Mouse (Mus musculus) T-helper 2 cell (primary cell): ENCODE measurements around the gene Socs4.
"Not testable (repeated sequence)": the region's sequence is repeated elsewhere in the genome, so short reads cannot be mapped to it uniquely, and the experiment has no call there.

Experiments
- in situ Hi-C: fragments of 300-600 bp; cut with MboI, MseI; formaldehyde crosslinking; loops from one replicate; pipeline ENCODE4 v1.15.1; 2025; ENCODE audit warnings: high pct_unique_total_duplicates

Gene Socs4

DNA sequence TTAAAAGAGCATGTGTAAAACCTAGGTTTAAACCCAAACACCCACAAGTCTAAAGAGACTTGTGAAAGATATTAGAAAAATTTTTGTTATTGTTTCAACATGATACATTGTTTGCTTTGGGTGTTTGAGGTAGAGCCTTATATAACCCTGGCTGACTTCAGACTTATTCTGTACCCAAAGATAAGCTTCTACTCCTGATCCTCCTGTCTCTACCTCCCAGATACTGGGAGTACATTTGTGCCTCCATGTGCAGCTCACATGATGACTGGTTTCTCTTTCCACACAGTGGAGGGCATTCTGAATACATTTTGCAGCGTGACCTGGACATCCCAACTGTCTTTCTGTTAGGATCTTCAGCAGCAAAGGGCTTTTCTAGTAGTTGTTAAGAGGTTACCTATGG is 9.5 kb downstream of the Socs4 start:
- in situ Hi-C loops: no loop called here

DNA sequence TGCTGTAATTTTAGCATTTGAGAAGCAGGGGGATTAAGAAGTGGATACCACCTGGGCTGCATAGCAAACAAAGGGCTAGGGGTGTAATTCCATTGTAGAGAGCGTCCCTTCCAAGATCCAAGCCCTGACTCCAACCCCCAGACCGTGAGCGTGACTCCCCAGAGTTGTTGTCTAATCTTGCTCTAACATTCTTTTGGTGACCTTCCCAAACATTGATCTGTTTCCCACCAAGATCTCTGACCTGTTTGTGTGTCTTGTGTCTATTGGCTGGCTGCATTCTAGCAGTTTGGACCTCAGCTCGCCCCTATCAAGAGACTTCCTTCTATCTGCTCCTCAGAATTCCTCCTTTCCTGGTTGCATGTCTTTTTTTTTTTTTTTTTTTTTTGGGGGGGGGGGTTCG is 10.3 kb downstream of the Socs4 start:
- in situ Hi-C loops: no loop called here

DNA sequence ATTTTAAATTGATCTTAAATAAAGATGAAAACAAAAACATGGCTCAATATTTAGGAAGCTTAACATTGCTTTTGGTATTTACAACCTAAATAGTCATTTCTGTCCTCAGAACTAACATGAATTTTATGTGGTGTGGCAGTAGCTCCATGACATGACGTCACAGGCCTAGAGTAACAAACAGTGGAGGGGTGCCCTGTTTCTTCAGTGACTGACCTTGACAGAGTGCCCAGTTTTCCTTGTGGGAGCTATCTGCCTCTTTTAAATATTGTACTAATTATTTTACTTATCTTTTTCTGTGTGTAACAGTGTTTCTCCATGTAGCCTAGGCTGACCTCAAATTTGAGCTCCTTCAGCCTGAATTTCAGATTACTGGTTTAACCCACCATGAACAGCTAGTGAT is 15.0 kb downstream of the Socs4 start:
- in situ Hi-C loops: no loop called here

DNA sequence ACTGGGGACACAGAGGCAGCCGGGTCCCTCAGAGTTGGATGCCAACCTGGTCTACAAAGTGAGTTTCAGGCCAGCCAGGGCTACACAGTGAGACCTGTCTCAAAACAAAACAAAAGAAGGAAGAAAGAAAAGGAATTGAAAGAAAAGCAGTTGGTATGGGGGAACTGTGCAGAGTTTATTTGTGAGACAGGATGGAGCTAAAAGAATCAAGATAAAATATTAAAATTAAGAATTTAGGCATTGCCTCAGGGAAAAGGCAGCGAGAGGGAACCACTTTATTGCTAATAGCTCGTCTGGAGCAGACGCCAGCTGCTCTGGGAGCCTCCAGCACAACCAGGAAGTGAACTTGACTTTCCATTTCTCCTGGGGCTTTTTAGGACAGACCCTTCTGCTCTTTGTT is 17.4 kb downstream of the Socs4 start:
- in situ Hi-C loops: no loop called here

DNA sequence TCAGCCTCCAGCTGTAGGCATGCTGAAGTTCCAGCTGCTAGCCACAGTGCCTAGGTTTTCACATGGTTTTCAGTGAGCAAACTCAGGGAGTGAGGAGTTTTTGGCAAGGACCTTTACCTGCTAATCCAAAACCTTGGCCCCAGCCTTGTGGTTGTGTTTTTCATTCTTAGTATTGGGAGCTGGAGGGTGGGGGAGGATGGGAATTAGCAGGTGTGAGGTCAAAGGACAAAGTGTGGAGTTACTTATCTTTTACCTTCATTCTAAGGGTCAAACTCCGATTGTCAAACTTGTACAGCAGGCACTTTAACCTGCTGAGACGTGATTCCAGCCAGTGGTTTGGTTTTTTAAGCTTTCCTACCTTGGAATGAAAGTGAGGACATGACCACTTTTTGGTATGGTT is 19.5 kb downstream of the Socs4 start:
- in situ Hi-C loops: no loop called here

DNA sequence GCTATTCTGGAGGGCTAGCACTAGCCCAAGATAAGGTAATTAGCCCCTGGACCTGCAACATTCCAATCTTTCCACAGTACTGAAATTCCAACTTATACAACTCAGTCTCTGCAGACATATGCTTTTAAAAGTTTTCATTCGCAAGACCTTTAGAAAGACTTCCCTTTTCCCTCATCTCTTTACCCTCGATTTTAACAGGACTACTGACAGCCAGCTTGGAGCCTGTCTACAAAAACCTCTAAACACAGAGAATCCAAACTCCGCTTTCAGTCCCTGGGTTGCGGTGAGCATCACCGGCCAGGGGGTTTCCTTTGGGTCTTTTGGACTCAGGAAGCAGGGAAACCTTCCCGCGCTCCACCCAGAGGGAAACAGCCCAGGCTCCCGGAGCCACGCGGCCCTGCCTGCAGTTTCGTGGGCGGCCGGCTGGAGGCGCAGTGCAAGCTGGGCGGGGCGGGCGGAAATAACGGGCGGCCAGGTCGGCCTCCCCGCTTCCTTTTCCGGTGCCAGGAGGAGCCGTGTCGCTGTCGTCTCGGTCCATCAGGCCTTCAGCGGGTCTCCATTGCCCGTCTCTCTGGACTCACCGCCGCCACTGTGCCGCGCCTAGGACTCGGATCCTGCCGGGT is 21.2 kb downstream of the Socs4 start, which contains the start of gene Mapk1ip1l:
Gene Mapk1ip1l (plus strand): TSS at position 482 of the 623 bp plus-strand sequence.
- in situ Hi-C loops: no loop called here

DNA sequence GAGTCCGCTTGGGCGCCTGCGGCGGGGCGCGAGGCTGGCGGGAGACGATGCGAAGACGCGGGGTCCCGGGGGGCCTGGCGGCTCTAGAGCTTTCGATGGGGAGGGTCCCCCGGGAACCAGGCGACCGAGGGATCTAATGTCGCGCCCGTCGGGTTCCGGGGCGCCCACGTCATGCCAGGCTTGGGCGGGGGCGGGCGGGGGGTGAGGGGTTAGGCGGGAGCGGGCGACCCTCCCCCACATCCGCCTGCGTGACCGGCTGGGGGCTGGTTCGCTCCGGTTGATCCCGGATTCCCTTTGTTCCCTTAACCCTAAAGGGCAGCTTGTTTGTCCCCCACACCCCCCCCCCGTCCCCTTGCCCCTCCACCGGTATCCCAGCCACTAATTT is 21.7 kb downstream of the Socs4 start:
- in situ Hi-C loops: no loop called here

DNA sequence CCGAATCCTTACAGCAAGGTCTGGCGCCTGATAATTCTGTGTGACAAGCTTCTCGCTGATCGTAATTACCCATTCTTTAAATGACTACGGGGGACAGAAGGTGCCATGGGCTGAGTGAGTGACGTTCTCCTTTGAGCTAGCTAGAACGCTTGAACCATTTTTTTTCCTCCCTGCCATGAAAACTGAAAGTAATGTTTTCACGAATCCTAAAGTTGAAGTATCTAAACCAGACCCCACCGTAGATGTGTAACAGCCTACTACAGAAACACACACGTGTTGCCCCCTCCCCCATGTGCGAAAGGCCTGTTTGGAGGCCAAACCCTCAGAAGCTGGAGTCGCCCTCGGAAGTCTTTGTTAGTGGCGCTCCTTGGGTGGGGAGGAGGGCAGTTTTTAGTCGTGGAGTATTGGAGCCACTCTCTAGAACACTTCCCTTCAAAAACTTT is 22.1 kb downstream of the Socs4 start:
- in situ Hi-C loops: no loop called here

DNA sequence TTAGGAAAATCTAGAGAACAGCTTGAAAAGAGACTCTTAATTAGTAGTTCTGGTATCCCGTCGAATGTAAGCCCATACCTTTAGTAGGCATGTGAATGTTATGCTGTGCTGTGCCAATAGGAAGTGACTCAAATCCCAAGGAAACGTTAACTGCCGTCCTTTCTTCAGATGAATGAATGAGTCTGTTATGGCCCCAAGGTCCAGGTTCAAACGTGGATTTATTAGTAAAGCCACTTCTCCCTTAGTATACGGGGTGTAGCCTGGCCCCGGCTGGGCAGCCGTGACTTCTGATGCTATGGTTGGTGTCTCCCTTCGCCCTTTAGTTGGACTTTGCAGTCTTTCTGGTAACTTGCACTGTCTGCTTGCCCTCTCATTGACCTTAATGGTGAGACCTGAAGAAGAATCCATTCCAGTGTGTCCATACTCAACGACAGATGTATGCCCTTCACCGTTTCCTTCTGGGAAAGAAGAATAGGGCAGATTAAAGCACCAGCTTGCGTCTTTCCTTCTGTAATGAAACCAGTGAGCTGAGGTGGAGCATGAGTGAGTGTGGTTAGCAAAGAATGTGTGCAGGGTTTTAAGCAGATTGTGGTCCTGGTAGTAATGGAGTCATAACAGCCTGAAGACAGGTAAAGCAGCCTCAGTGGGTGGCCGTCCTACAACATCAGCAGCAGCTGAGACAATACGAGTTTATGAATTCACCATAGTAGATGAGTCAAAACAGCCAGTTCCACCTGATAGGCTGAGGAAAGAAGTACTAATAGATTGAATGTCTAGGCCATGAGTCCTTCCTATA is 26.4 kb downstream of the Socs4 start:
- in situ Hi-C loops: no loop called here

DNA sequence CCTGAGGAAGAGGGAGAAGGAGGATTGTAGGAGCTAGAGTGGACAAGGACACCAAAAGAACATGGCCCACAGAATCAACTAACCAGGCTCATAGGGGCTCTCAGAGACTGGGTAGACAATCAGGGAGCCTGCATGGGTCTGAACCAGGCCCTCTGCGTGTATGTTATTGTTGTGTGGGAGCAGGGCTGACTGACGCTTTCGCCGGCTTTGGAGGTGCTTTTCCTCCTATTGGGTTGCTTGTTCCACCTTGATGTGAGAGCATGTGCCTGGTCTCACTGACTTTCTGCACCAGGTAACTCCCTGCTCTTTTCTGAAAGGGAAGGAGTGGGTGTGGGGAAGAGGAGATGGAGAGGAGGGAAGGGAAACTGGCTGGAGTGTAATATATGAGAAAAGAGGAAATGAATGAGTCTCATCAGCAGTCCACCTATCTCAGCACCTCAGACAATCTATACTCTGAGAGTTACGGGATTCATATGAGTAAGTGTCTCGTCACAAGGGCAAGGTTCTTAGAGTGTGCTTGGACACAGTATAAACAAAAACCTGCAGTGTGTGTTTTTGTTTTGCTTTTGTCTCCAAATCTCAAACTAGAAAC is 28.2 kb downstream of the Socs4 start:
- in situ Hi-C loops: loop anchor here (5.0 kb wide), 1 partner anchor 38 kb away; no protein-coding TSS in a partner anchor

DNA sequence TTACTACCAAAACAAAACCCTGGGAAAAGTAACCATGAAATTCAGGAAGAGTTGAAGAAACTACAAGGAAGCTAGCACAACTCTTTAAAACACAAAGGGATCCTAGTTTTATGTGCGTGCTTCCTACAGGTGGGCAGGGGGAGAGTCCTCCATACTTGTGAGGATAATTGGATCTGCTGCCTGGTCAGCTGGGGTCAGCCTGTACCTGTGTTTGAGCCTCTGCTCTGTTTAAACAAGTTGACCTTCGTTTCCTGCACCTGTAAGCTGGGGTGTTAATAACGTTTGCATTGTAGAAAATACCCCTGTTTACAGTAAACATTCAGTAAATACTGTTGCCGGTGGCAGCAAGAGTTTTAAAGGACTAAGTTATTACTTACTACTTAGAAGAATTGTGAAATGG is 29.2 kb downstream of the Socs4 start:
- in situ Hi-C loops: loop anchor here (5.0 kb wide), 1 partner anchor 39 kb away; no protein-coding TSS in a partner anchor

DNA sequence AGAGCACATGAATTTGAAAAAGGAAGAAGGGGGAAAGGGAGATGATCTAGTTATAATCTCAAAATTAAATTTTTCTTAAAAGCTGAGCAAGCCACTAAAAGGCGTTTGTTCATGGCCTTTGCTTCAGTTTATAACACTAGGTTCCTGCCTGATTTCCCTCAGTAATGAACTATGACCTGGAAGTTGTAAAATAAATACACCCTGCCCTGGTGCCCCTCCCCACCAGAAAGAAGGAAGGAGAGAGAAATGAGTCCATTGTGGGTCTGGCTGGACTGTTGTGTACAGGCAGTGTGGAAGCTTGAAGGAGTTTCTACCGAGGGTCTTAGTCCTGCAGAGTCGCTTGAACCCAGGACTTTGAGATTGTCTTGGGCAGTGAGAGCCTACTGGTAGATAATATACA is 30.9 kb downstream of the Socs4 start:
- in situ Hi-C loops: loop anchor here (5.0 kb wide), 1 partner anchor 40 kb away; no protein-coding TSS in a partner anchor

DNA sequence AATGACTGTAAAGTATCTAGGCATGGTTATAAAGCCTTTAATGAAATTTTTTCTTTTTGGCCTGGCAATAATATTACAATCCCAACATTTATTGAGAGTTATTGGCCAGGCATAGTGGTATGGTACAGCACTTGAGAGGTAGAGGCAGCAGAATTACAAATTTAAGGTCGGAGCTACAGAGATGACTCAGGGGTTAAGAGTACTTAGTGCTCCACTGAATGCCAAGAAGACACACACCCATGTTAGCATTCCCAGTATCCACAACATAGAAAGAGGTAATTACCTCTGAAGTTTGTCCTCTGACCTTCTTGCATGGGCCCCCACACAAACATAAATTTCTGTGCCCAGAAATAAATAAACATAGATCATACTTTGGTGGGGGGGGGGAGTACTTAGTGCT is 32.3 kb downstream of the Socs4 start:
- in situ Hi-C loops: loop anchor here (5.0 kb wide), 1 partner anchor 42 kb away; no protein-coding TSS in a partner anchor

DNA sequence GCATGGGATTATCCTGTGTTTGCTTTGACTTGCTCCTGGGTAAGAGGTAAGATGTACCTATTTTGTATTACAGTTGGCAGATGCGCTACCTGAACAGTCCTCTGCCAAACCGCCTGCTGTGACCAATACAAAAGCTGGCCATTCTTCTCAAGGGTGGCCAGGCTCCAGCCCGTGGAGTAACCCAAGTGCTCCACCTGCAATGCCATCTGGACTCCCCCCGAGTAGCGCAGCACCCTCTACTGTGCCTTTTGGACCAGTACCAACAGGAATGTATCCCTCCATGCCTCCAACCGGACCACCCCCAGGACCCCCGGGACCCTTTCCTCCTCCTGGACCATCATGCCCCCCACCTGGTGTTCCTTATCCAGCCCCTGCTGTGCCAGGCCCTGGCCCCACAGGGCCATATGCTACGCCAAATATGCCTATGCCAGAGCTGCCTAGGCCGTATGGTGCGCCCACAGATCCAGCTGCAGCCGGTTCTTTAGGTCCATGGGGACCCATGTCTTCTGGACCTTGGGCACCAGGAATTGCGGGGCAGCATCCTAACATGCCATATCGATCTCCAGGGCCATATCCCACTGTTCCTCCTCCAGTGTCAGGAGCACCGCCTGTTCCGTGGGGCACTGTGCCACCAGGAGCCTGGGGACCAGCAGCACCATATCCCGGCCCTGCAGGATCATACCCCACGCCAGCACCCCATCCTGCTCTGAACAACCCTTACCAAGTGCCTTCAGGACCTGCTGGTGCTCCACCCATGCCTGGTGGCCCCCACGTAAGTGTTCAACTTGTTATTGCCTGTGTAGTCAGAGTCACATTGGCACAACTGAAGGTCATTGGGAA is 33.8 kb downstream of the Socs4 start:
- in situ Hi-C loops: no loop called here

DNA sequence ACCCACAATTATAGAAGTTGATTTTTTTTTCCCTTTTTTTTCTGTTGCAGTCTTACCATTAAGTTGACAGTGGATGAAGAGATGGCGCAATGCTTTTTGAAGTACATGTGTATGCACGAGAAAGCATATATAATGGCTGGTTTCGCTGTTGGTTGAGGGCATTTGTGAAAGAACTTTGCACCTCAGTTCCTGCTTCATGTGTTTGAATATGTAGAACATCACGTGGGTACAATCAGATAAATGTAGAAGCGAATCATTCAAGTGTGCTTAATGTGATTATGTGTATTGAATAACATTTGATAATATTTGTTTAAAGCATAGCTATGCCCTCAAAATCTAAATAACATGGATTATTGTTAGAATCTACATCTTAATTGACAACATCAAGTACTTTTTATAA is 42.6 kb downstream of the Socs4 start:
- in situ Hi-C loops: no loop called here

DNA sequence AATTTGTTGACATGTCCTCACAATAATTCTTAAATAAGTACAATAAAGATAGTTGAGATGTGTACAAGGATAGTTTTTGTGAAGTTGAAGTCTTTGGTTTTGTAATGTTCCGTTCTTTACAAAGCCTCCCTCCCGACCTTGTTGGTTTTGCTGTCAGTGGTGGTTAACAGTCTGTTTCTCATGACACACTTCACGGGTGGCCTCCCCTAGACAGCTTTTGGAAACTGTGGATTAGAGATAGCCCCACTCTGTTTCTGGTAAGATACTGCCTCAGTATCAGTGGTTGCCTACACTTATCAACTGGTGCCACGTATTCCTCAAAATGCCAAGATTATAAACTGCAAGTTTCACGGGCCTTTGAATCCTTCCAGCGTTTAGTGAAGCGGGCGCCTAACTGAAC is 44.9 kb downstream of the Socs4 start:
- in situ Hi-C loops: not testable (repeated sequence)

DNA sequence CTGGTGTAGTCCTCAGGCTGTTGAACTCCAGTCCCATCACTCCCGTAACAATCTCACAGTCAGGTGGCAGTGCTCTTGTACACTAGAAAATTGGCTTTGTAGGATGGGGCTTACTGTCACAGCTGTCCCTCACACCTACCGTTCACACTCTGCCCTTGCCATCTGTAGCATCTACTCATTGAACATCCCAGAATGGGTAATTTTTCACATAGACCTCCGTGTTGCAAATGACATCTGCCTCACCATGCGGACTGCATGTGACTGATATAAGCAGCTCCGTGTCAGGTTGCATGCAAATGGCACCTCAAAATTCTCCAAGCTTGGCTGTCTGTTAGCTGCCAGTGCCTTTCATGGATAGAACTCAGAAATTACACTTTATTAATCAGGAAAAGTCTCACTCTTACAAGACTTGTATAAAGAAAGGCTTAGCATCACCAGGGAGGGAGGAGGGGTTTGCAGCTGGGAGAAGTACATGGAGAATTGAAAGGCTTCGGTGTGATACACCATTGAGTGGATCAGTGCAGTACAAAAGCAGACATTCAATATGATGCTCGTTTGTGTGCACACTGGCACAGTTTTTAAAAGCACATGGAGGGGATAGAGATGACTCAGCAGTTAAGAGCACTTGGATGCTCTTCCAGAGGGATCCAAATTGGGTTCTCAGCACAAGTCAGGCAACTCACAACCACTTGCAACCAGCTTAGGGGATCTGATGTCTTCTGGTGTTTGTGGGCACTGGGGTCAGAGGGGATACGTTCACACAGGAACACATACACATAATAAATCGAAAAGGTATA is 49.4 kb downstream of the Socs4 start:
- in situ Hi-C loops: no loop called here

DNA sequence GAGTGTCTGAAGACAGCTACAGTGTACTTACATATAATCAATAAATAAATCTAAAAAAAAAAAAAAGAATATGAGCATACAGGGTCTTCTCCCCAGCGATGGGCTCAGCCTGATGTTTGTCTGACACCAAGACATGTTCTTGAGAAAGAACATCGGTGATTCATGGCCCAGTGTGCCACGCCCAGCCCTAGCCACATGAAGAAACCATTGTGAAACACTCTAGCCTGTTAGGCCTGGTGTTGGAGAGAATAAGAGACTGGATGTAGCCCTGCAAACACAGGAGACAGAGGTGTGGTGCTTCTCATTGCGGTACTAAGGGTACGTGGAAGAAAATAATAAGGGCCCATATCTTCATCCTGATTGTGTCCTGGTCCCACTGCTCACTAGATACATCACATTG is 50.6 kb downstream of the Socs4 start:
- in situ Hi-C loops: no loop called here

DNA sequence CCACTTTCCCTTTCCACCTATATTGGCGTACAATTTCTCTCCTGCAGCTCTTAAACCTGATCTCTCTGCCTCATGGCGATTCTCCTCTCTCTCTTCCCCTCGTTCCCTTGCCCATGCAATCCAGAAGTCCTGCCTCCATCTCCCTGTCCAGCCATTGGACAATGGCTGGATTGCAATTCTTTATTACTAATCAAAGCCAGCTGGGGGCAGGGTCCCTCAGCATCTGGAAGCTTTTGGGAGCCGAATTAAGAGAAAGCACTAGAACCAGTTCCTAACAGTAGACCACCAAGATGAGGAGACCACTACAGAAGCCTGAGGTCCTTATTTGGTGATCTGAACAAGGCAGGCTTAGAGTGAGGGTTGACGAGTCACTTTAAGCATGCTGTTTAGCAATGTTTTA is 55.2 kb downstream of the Socs4 start:
- in situ Hi-C loops: loop anchor here (5.0 to 10.0 kb wide), 2 partner anchors 60 to 213 kb away; no protein-coding TSS in a partner anchor

DNA sequence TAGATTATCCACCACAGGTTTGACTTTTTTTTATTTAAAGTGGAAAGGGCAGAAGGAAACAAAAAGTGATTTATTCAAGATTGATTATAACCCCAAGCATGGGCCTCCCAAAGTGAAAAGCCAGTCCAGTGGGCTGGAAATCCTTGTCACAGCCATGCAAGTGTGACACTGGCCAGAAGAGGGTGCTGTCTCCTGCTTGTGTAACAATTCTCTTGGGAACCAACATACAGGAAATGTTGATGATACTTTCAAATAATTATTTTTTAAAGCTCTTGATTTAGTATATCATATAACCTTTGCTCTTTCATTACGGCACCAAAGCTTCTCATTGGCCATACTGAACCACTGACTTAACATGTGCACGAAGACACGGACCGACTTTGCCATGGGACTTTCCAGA is 58.1 kb downstream of the Socs4 start:
- in situ Hi-C loops: loop anchor here (5.0 to 10.0 kb wide), 2 partner anchors 57 to 210 kb away; no protein-coding TSS in a partner anchor

DNA sequence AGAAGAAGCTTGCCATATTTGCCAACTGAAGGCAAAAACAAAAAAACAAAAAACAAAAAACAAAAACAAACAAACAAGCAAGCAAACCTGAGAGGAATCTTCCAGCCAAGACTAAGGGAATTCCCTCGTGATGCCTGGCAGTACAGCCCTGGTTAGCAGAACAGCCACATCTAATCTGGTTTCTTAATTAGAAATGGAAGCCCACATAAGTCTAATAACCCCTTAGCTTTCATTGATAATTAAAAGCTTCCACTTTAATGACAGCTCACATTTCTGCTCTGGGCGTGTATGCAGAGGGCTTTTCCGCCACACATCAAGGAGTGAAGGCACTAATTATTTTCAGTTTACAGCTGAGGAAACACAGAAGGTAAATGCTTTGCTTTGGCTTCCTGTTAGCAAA is 58.6 kb downstream of the Socs4 start:
- in situ Hi-C loops: loop anchor here (10.0 kb wide), 1 partner anchor 210 kb away; no protein-coding TSS in a partner anchor
